Mouse (Mus musculus): Measurements from ENCODE around the gene Btbd9.

DNA sequence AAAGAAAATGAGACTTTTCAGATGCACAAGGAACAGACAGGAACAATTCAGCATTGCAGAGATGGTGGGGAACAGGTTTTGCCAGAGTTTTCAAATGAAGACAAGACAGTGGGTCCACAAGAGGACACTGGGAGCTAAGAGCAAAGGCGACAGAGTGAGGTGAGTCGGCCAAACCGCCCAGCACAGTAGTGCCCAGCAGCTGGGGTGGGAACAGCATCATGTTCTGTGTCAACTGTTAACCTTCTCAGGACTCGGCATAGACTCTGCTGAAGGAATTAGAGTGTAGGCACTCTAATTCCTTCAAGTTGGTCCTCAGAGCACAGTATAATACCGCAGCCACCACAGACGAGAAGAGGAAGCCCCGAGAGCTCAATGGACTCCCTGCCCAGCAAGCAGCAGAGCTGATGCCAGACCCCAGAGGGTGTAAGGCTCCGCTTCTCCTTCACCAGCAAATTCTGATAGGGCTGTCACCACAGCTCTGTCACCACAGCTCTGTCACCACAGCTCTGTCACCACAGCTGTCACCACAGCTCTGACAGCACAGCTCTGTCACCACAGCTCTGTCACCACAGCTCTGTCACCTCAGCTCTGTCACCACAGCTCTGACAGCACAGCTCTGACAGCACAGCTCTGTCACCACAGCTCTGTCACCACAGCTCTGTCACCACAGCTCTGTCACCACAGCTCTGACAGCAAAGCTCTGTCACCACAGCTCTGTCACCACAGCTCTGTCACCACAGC is 57.7 kb downstream of the Btbd9 start:
- TF ChIP-seq POLR2A (IDR thresholded peaks at IDR 0.05; ENCODE audit: control insufficient read depth in 1 of 2, insufficient read depth in 1 of 2, low read depth in 1 of 2, low read length in 2 of 2, poor library complexity in 1 of 2) (no peak), HCFC1 (IDR thresholded peaks at IDR 0.05; ENCODE audit: low read depth, low read length) (no peak), RCOR1 (IDR thresholded peaks at IDR 0.05; ENCODE audit: low read depth, low read length) (no peak), CTCF (IDR thresholded peaks at IDR 0.05 in 2 of 3, conservative IDR thresholded peaks at IDR 0.05 in 1 of 3; ENCODE audit: control insufficient read depth in 1 of 3, insufficient read depth in 1 of 3, low read depth in 2 of 3, low read length in 3 of 3, poor library complexity in 1 of 3, severe bottlenecking in 1 of 3) (no peak), RAD21 (IDR thresholded peaks at IDR 0.05; ENCODE audit: low read depth, low read length) (no peak)

Measured in MEL (cell line).